Mouse (Mus musculus): ENCODE data around the gene Crybg3. TPM values are rescaled to one million over a fixed set of nuclear protein-coding genes. Genes with fewer than 3 reads are reported as not detected.

Gene Crybg3
- polyA plus RNA-seq, 1 experiment, result 0.03 TPM

- no peak for TF ChIP-seq GATA1 (IDR thresholded peaks at IDR 0.05; ENCODE audit: low read length)
Observed at GRCm38 (mm10) chr16:59588351-59589025, 12.3 kb downstream of the Crybg3 start.

GRCm38 (mm10) chr16:59587816-59588215, 13.0 kb downstream of the Crybg3 start:
- no peak for TF ChIP-seq GATA1 (IDR thresholded peaks at IDR 0.05; ENCODE audit: low read length)

DNA sequence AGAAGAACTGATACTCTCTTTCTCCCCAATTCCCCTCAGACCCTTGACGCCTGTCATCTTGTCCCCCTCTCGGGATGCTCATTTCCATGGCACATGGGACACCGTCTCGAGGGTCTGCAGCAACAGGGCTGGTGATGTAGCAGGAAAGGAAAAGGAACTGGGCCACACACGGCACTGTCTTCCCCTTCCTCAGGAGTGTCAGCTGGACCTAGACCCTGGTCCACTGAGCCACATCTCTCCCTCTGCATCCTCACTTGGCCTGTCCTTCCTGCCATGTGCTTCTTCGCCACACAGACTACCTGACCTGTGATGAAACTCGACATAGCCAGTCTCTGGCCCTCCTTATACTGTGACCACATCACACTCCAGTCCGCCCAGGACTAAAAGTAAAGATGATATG, 13.9 kb downstream of the Crybg3 start:
- TF ChIP-seq GATA1 (IDR thresholded peaks at IDR 0.05; ENCODE audit: low read length), result no peak

GRCm38 (mm10) chr16:59586276-59586675, 14.5 kb downstream of the Crybg3 start:
- no peak for TF ChIP-seq GATA1 (IDR thresholded peaks at IDR 0.05; ENCODE audit: low read length)

DNA sequence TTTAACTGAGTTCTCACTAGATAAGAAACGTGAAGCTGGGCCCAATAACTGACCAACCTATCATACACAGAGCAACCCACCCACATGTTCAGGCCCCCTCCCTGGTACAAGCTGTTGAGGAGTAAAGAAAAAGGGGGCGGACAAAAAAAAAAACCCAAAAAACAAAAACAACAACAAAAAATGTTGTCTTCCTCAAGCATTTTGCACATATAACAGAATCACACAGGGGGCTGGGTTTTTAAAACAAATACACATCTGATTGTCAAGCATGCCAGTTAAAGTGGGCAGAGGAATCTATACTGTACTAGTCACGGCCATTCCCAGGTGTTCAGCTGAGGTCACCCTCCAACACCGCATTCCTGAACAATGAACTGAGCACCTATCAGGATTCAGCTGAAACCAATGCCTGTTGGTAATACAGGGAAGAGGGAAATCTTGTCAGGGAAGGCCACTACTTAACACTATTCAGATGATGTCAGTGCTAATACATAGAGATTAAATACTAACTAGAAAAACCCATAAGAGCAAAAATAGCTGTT, 15.0 kb downstream of the Crybg3 start:
- TF ChIP-seq GATA1 (IDR thresholded peaks at IDR 0.05; ENCODE audit: low read length), result no peak

- TF ChIP-seq GATA1 (IDR thresholded peaks at IDR 0.05; ENCODE audit: low read length), result no peak
Observed at GRCm38 (mm10) chr16:59583515-59583914, 17.3 kb downstream of the Crybg3 start.

DNA sequence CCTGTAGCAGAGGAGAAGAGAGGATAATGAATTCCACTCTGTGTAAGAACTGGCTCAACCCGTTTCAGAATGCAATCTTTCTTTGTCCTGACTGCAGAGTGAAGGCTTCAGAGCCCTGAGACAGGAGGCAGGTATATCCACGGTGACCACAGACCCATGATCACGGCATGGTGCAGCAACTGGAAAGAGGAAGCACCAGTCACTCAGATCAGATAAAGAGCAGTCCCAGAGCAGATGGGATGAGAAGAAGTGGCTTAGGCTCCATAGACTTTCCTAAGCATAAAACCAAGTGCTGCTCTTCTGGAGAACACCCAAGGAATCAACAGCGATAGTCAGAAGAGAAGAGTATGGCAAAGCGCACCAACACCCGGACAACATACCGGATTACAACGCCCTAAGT, 21.5 kb downstream of the Crybg3 start:
- no peak for TF ChIP-seq GATA1 (IDR thresholded peaks at IDR 0.05; ENCODE audit: low read length)

DNA sequence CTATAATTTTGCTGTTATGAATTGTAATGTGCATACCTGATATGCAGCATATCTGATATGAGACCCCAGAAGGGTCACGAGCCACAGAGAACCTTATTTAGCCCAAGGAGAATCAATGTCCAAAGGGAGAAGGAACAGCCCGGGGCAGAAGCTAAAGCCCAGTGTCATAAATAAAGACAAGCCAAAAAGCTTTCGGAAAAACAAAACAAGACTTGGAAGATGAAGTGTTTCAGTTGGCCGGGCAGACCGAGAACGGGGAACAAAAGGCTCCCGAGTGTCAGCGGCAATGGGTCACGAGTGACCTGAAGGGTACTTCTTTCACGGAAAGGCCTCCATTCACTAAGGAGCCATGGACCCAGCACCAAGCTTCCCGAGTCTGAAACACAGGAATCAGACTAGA, 26.8 kb downstream of the Crybg3 start:
- TF ChIP-seq GATA1 (IDR thresholded peaks at IDR 0.05; ENCODE audit: low read length), result no peak

DNA sequence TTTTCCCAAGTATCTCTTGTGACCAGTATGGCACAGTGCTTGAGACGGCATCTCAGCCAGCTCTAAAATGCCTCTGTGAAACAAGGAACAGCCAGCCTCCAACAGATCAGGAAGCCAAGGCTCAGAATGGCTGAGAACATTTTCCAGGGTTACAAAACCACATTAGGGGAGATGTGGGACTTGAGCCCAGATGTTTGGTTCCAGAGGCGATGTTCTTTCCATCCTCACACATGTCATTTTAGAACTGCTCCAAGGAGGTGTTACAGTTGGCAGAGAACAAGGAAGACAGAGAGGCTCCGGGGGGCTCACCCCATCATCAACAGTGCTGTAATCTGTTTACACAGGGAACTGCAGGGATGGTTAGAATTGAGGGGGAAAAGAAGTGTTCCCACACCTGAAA, 28.1 kb downstream of the Crybg3 start:
- no peak for TF ChIP-seq GATA1 (IDR thresholded peaks at IDR 0.05; ENCODE audit: low read length)

GRCm38 (mm10) chr16:59570807-59571206, 30.0 kb downstream of the Crybg3 start:
- no peak for TF ChIP-seq GATA1 (IDR thresholded peaks at IDR 0.05; ENCODE audit: low read length)

- no peak for TF ChIP-seq GATA1 (IDR thresholded peaks at IDR 0.05; ENCODE audit: low read length)
Observed at GRCm38 (mm10) chr16:59569837-59570236, 30.9 kb downstream of the Crybg3 start.

DNA sequence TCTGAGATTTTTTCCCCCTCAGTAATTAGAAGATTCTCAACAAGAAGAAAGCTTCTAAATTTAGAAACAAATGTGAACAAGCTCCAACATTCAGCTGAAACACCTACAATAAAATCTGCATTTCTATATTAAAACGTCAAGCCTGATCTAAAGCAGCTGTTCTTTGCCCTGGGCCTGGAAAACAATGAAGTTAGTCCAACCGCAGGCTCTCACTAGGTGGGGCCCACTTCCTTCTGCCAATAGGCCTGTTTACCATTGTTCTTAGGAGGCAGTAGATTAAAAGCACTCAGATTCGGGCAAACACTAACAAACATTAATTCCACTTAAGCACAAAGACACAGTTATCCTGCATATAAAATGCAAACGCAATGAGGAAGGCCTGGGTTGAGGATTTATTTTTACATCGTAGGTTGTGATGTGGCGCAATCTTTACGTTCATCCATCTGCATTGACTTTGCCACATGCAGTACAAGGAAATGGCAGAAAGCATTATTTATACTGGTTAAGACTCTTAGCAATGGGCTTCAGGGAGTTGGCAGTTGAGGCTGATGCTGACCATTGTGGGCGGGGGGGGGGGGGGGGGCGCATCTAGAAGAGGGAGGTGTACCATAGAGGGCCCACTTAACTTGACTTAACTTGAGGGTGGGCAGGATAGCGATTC, 32.9 kb downstream of the Crybg3 start:
- TF ChIP-seq GATA1 (IDR thresholded peaks at IDR 0.05; ENCODE audit: low read length), result no peak

DNA sequence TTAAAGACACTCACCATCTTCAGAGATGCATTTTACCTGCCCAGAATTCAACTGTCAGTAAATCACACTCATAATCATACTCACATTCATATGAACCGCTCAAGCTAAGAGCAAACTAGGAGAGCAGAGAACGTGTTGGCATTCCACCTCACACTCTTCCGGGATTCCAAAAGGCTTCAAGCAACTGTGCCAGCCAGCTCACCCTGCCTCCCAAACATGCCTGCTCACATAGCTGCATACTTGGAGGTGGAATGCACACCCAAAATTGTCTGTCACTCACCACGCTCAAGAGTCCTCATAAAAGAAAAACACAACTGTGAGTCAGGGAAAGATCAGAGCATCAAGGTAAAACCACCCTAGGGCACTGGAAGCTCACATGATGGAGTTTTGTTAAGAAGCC, 34.3 kb downstream of the Crybg3 start:
- no peak for TF ChIP-seq GATA1 (IDR thresholded peaks at IDR 0.05; ENCODE audit: low read length)

DNA sequence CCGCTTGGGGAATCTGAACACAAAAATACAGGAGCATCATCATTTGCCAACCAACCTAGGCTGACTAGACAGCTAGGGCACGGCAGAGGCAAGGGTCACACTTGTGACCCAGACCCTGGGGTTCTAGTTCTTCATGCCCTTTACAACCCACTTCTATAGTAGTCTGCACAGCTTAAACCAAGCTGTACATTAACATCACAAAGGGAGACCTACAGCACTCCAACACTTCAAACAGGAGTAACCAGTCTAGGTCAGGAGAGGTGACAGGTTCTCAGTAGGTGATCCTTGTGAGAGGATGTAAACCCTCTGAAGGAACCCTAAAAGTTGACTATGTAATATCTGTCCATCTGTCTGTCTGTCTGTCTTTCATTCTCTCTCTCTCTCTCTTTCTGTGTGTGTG, 35.1 kb downstream of the Crybg3 start:
- no peak for TF ChIP-seq GATA1 (IDR thresholded peaks at IDR 0.05; ENCODE audit: low read length)

DNA sequence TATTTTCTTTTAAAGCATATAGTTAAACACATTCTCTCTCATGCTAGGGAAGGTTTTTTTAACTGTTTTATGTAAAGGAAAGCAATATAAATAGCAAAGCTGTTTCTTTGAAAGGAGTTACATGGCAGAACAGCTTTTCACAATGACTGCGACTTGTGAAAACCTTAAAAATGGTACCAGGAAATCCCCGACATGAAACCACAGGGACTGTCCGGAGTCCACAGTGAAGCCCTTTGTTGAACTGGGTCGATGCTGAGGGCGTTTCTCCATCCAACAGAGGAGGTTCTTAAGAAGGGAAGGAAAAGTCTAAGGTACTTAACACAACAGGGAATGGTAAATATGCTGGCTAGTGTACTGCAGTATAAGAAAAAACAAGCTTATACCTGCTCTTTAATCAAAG, 36.8 kb downstream of the Crybg3 start:
- no peak for TF ChIP-seq GATA1 (IDR thresholded peaks at IDR 0.05; ENCODE audit: low read length)

- no peak for TF ChIP-seq GATA1 (IDR thresholded peaks at IDR 0.05; ENCODE audit: low read length)
Observed at GRCm38 (mm10) chr16:59559300-59560200, 41.2 kb downstream of the Crybg3 start.

Data from G1E-ER4 (cell line).